Mouse (Mus musculus) heart, postnatal 0 days (tissue): ENCODE data around the gene AC131692.1. TPM values are rescaled to one million over a fixed set of nuclear protein-coding genes. Genes with fewer than 3 reads are reported as not detected.

Source experiments
- ATAC-seq: fragments of 200-750 bp; cut with Nextera tagmentation; 2 replicates; pipeline ENCODE4 v1.8.0; 2017; ENCODE audit warnings: low read depth, moderate number of reproducible peaks, moderate library complexity; ENCODE audit not compliant: insufficient read depth
- DNase-seq: peaks from one replicate; pipeline ENCODE4 v3.0.0-alpha.2; 2016; ENCODE audit warnings: low spot score
- H3K27ac ChIP-seq: fragments of 300-500 bp; sonication (generic); 2 replicates; pipeline ENCODE4 v1.5.1; 2014; ENCODE audit warnings: low read depth, mild to moderate bottlenecking
- H3K27me3 ChIP-seq: fragments of 300-500 bp; sonication (generic); 2 replicates; pipeline ENCODE4 v1.6.1; 2014; ENCODE audit warnings: low read length, mixed read lengths; ENCODE audit not compliant: control insufficient read depth, insufficient read depth
- H3K36me3 ChIP-seq: fragments of 300-500 bp; sonication (generic); replicated peaks from 2 replicates; pipeline ENCODE4 v1.6.1; 2014; ENCODE audit warnings: low read length, mixed read lengths; ENCODE audit not compliant: control insufficient read depth, insufficient read depth
- H3K4me1 ChIP-seq: fragments of 300-500 bp; sonication (generic); 2 replicates; pipeline ENCODE4 v1.6.1; 2014; ENCODE audit warnings: antibody characterized with exemption; ENCODE audit not compliant: control insufficient read depth, insufficient read depth
- H3K4me2 ChIP-seq: fragments of 300-500 bp; sonication (generic); 2 replicates; pipeline ENCODE4 v1.6.1; 2014; ENCODE audit warnings: low read depth, mild to moderate bottlenecking, low read length, moderate library complexity
- H3K4me3 ChIP-seq: fragments of 300-500 bp; sonication (generic); 2 replicates; pipeline ENCODE4 v1.5.1; 2014; ENCODE audit warnings: low read depth, low read length
- H3K9ac ChIP-seq: fragments of 300-500 bp; sonication (generic); replicated peaks from 2 replicates; pipeline ENCODE4 v1.6.1; 2014; ENCODE audit warnings: low read depth, low read length, mixed read lengths
- H3K9me3 ChIP-seq: fragments of 300-500 bp; sonication (generic); replicated peaks from 2 replicates; pipeline ENCODE4 v1.6.1; 2016; ENCODE audit warnings: low read length; ENCODE audit not compliant: control insufficient read depth
- CTCF ChIP-seq: IDR thresholded peaks from 2 replicates; pipeline ENCODE4 v1.5.1; 2016; ENCODE audit warnings: antibody characterized with exemption, control low read depth, low read depth
- EP300 ChIP-seq: IDR thresholded peaks from 2 replicates; pipeline ENCODE4 v1.6.1; 2016; ENCODE audit warnings: antibody characterized with exemption, low read depth
- WGBS: fragments of 180-500 bp; shearing (Covaris S2); extraction: QIAGEN DNeasy Blood & Tissue Kit; methylation state at CpG from one replicate; pipeline ENCODE4 v1.1.7; 2014; 5-methylcytosine and 5-hydroxymethylcytosine counted together
- polyA plus RNA-seq: library from polyadenylated mRNA; unstranded; fragments of >200 nt; fragmentation: Nextera tagmentation; extraction: Ambion mirVana; gene quantifications from 2 replicates; pipeline ENCODE4 v1.2.1, GENCODE M21; 2015
- total RNA-seq: library from RNA; depleted of rRNA; stranded (reverse); fragments of >200 nt; gene quantifications from 2 replicates; pipeline ENCODE4 v1.2.3, GENCODE M21; 2014; ENCODE audit warnings: low replicate concordance

The AC131692.1 gene
- total and polyA plus RNA-seq, 2 experiments from 2014 or later, result not detected

GRCm38 (mm10) chr19:6069851-6070250 is 24.4 kb upstream of the AC131692.1 start:
- Histone ChIP-seq H3K27me3 (no peaks in the 10 kb centered on the region), H3K4me3 (no peak overlapping the region), H3K4me2 (no peak overlapping the region), H3K36me3 (peaks cover 46% of the 10 kb centered on the region), H3K9ac (no peak overlapping the region), H3K9me3 (no peaks in the 10 kb centered on the region), H3K4me1 (peaks cover 13% of the 10 kb centered on the region), H3K27ac (no peak overlapping the region)
- WGBS, result 88% methylated on average over 10 of the region's 10 CpGs
- ATAC-seq (no peak), DNase-seq (no peak)
- TF ChIP-seq EP300, result no peak

GRCm38 (mm10) chr19:6070571-6071250 is 23.5 kb upstream of the AC131692.1 start:
- TF ChIP-seq EP300 (no peak), CTCF (no peak)
- Histone ChIP-seq H3K27me3 (no peaks in the 10 kb centered on the region), H3K4me3 (no peak overlapping the region), H3K36me3 (peaks cover 52% of the 10 kb centered on the region), H3K9ac (no peak overlapping the region), H3K4me2 (no peak overlapping the region), H3K27ac (no peak overlapping the region), H3K9me3 (no peaks in the 10 kb centered on the region), H3K4me1 (peaks cover 13% of the 10 kb centered on the region)
- 89% methylated on average over 31 of the region's 31 CpGs for WGBS
- no peak for DNase-seq
- no peak for ATAC-seq

- TF ChIP-seq EP300, result no peak
- H3K27ac ChIP-seq, result no peak overlapping the region
- H3K4me3 ChIP-seq, result no peak overlapping the region
- peaks cover 52% of the 10 kb centered on the region for H3K36me3 ChIP-seq
- H3K27me3 ChIP-seq, result no peaks in the 10 kb centered on the region
- ATAC-seq (no peak), DNase-seq (no peak)
- no peak overlapping the region for H3K4me2 ChIP-seq
- peaks cover 16% of the 10 kb centered on the region for H3K4me1 ChIP-seq
- H3K9ac ChIP-seq, result no peak overlapping the region
- no peaks in the 10 kb centered on the region for H3K9me3 ChIP-seq
- 91% methylated on average over 19 of the region's 19 CpGs for WGBS
Measured at GRCm38 (mm10) chr19:6071261-6071660, 23.0 kb upstream of the AC131692.1 start.

- Histone ChIP-seq H3K27ac (no peak overlapping the region), H3K4me3 (no peak overlapping the region), H3K9me3 (no peaks in the 10 kb centered on the region), H3K27me3 (no peaks in the 10 kb centered on the region), H3K9ac (no peak overlapping the region), H3K4me1 (peaks cover 11% of the 10 kb centered on the region), H3K36me3 (peaks cover 47% of the 10 kb centered on the region), H3K4me2 (no peak overlapping the region)
- WGBS, result 86% methylated on average over 5 of the region's 5 CpGs
- no peak for ATAC-seq
- no peak for DNase-seq
- TF ChIP-seq EP300 (no peak), CTCF (no peak)
Measured at GRCm38 (mm10) chr19:6073889-6074288, 20.3 kb upstream of the AC131692.1 start.

GRCm38 (mm10) chr19:6076564-6077393 is 17.4 kb upstream of the AC131692.1 start, which contains the start of gene Vps51:
Gene Vps51 (minus strand): TSS chr19:6077231.
- H3K9ac ChIP-seq, result peak within 1 kb of the TSS; percentile 76
- H3K4me2 ChIP-seq, result peak within 1 kb of the TSS; percentile 98
- 1% methylated on average over 33 of the region's 33 CpGs for WGBS
- peaks cover 39% of the 10 kb centered on the region for H3K36me3 ChIP-seq
- ATAC-seq, result peak; percentile 90
- peak within 1 kb of the TSS; percentile 86 for H3K27ac ChIP-seq
- H3K4me3 ChIP-seq, result peak within 1 kb of the TSS; percentile 98
- peaks cover 11% of the 10 kb centered on the region for H3K4me1 ChIP-seq
- TF ChIP-seq CTCF (no peak), EP300 (peak; percentile 40; the same call in 1 of the 2 replicates)
- peak; percentile 91 for DNase-seq
- H3K9me3 ChIP-seq, result no peaks in the 10 kb centered on the region
- no peaks in the 10 kb centered on the region for H3K27me3 ChIP-seq
